Mouse (Mus musculus) lung, postnatal 0 days (tissue): ENCODE data around the gene Zfp217.

Experiments used
- CTCF ChIP-seq: IDR thresholded peaks from 2 replicates; pipeline ENCODE4 v1.5.1; 2016; ENCODE audit warnings: antibody characterized with exemption, mild to moderate bottlenecking
- EP300 ChIP-seq: IDR thresholded peaks from 2 replicates; pipeline ENCODE4 v1.6.1; 2016; ENCODE audit warnings: antibody characterized with exemption, mild to moderate bottlenecking, control low read depth

DNA sequence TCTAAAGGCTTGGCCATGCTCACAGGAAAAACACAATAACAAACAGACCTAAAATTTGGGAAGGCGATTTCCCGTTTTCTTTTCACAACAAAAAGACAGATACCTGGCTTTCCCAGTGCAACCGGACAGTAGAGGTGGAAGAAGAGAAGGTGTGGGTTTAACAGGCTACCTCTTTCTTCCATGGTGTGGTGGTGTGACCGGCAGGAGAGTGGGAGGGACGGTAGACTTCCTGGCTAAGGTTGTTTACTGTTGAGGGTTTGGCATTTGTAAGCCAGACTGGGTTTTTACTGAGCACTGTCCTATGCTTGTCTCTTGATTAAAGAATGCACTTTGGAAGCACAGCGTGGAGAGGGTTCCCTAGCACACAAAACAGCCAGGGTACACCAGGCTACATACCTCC, 45.9 kb upstream of the Zfp217 start:
- TF ChIP-seq CTCF (no peak), EP300 (no peak)
